Mouse (Mus musculus) induced T-regulatory cell, adult 2 months (primary cell): ENCODE results near the gene Aatf.

ENCODE experiments used
- DNase-seq: peaks from one replicate; pipeline ENCODE4 v3.0.0-alpha.2; 2012; ENCODE audit warnings: low read depth

Aatf gene

GRCm38 (mm10) chr11:84513171-84514116 is at the start of gene Aatf:
TSS of gene Aatf (minus strand) at chr11:84513522.
- peak; percentile 98 for DNase-seq

DNA sequence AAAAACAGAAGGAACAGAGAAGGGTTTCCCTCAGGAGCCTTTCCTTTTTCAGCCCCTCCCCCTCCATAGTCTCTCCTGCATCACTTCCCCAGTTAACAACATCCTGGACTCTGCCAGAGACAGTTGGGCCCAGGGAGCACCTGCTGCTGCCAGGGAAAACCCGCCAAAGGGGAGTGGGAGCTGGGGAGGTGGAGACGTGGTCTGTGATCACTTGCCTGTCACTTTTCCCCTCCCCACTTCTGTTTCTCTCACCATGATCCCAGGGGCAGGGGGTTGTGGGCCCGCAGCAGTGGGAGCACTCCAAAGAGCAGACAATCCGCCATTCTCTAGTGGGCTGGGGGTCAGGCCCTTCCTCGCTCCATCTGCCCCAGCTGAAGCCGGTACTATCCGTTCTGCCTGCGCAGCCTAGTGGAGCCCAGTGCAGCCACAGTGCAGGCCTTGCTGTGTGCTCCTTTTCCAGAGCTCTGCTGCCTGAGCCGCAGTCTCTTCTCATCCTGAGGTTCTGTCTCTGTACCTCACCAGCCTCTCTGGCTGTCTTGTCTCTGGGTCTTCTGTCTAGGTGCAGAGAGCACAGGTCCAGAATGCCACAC is 49.5 kb upstream of the Aatf start:
- no peak for DNase-seq

- DNase-seq, result no peak
Observed at GRCm38 (mm10) chr11:84561546-84561945, 48.2 kb upstream of the Aatf start.

DNA sequence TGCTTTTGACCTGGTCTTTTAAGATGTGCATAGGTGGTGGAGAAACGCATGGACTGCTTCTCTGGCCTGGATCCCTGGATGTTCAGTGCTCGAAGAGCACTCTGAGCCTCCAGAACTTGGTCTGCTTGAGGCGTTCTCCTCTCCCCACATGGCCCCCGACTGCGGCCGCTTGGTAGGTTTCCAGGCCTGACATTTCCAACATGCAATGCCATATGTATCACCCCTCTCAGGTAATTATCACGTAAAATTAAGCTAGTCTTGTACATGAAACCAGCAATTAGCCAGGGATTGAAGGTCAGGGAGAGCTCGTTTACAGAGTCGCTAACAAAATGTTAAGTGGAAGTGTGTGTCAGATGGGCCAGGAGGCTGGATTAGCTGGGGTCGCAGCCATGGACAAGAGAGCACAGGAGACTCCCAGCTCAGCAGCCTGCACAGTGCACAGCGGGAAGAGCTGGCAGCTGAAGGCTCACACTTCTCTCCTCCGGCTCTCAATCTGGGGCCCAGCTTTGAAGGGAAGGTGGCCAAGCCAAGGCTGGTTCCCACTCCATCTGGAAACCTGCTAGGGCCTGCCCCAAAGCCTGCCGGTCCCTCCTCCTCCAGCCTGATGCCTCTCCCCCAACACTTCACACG is 40.6 kb upstream of the Aatf start:
- no peak for DNase-seq

- DNase-seq, result no peak
Observed at GRCm38 (mm10) chr11:84551296-84551695, 38.0 kb upstream of the Aatf start.

DNA sequence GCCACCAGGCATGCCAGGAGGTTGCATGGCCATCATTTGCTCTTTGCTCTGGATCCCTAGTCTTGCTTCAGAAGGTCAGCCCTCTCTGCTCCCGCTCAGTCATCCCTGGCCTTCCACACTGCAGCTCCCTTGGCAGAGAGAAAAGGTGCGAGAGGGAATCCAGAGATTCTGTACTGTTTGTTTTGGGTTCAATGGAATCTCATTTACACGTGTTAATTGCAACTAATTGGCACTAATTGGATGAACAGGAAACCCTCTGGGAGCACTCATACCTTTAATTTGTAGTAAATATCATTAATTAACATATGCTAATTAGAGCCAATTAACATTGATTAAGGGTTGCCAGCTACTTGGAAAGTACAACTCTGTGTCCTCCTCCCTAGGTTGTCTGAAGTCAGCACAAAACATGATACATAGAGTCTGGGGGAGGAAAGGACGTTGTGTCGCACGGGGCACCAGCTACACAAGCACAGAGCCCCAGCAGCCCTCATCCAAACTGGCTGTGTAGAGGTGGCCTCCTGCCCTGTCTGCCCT is 36.0 kb upstream of the Aatf start:
- no peak for DNase-seq

DNA sequence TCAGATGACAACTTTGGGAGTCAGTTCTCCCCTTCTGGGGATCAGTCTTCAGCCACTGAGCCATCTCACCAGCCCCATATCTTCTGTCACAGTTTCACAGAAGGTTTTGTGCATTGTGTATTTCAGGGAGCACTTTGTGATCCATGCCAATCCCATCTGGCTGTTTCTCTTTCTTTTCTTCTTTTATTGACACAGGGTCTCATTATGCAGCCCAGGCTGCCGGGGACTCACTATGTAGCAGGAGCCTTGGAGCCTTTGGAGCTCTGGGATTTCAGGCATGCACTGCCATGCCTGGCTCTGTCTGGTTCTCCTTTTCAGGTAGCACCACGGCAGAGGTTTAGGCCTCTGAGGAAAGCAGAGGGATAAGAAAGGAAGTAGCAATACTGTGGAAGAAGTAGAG is 35.0 kb upstream of the Aatf start:
- DNase-seq, result no peak

DNA sequence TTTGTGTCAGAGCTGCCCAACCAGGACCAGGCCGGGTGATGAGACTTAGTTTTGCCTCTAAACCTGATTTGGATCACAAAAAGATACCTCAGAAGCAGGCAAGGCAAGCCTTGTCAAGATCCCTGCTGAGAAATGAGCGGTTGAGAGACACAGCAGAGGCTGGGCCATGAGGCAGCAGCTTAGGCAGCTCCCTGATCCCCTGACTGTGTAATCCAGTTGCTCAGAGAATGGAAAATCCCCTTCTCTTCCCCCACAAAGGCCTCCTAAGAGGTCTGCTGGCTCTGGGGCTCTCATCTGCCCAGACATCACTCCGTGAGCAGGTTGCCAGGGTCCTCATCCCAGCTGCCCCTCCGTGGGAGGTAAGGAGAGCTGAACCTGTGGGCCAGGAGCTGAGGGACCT is 26.7 kb upstream of the Aatf start:
- DNase-seq, result no peak

- DNase-seq, result no peak
Observed at GRCm38 (mm10) chr11:84529797-84530703, 16.7 kb upstream of the Aatf start.

DNA sequence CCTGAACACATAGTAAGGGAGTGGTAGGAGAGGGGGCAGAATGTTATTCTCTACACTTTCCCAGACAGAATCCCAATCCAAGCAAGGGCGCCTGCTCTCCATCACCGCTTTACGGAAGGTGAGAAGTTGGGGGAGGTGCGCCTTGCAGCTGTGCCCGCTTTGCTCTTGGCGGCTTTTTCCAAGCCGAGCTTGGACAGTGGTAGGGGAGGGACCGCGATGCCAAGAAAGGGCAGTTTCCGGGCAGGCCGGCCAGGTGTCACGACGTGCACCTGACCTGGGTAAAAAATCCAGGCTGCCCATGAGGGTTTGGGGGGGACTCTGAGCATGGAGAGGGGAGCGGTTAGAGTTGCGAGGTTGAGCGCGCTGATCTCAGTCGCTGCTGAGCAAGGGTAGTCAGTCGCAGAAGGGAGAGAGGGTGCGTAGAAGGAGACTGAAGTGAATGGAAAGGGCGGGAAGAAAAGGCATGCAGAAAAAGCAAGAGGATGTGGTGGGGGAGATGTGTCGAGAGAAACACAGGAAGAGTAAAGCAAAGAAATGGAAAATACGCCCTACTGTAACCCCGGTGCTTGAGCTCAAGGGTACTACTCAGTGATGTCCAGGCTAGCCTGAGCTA is 15.9 kb upstream of the Aatf start:
- no peak for DNase-seq

DNA sequence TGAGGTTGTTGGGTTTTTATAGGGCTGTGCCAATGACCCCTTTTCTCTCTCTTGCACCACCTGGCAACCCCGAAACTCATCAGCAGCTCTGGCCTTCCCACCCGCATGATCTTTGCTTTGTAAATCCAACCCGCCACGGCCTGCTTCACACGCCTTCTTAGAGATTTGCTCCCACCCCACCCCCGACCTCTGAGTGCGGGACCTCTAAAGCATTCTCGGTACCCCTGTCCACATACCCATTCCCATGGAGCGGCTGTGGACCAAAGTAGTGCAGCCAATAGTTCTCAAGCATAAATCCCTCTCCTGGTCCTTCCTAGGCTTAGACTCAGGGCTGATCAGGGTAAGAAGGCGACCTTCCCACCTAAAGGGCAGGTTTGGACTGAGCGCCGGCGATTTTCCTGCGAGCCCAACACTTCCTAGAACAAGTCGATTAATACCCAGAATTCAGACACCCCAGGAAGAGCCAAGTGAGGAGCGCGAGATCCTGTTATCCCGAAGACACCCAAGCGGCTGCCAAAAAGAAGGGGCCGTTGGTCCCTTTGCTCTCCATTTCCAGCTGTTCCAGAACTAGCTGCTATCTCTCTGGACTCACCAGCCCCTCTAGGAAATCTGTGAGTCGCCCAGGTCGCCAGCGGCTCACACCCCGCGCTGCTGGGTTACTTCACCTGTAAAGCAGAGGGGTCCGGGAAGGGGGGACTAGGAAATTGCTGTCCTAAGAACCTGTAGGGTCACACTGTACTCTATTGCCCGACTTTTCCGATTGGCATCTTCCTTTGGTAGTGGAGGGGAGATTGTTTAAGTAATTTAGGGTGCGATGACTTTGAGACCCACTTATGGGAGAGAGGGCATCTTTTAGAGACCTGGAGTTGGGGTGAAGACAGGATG is 13.9 kb upstream of the Aatf start:
- peak; percentile 16 for DNase-seq

DNA sequence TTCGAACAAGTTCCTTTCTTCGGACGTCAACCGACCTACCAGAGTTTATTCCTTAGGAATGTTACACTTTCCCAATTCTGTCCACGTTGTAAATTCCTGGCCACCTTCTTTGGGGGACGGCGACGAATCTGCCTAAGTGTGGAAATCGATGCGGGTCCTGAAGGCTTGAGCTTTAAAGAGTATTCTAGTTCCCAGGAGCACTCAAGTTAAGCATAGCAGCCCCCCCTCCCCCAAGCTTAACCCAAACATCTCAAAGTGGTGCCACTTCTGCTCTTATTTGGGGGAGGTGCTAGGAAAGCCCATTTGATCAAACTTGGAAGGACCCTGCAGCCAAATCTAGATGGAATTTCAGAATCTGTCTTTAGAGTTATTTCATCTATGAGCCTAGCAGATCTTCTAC is 13.1 kb upstream of the Aatf start:
- DNase-seq, result no peak

GRCm38 (mm10) chr11:84525421-84526274 is 12.3 kb upstream of the Aatf start, which contains the start of gene Lhx1:
TSS of gene Lhx1 (minus strand) at chr11:84525535.
- DNase-seq, result peak; percentile 45

DNA sequence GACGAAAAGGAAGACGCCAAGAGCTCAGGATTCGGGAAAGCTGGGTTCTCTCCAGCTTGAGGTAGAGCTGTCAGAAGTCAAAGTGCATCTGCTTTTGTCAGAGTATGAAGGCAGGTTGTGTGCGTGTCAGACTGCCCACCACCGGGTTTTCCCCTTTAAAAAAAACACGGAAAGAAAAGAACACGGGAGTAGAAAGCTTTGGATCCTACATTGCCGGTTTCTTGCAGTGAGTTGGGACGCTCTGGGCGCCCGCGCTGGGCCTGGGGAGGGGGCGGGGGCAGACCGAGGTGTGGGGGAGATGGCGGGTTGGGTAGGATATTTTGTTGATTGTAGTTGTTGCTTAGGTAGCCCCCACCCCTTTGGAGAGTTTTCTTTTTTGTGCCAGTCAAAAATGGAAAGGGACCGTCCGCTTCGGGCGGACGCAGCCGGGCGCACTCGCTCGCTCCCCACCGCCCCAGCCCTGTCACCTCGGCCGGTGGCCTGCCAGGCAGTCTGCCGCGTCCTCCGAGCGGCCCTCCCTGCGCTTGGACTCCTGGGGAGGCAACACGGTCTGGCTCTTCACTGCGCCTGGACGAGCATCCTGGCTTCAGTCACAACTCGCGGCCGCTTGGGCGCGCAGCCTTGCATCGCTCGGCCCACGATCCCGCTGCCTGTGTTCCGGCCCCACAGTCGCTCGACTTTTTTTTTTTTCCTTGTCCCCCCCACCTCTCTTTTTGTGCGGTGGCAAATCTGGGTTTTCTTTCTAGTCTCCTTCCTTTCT is 11.4 kb upstream of the Aatf start:
- peak; percentile 34 for DNase-seq

- DNase-seq, result peak; percentile 39
Observed at GRCm38 (mm10) chr11:84523841-84524510, 10.7 kb upstream of the Aatf start.

DNA sequence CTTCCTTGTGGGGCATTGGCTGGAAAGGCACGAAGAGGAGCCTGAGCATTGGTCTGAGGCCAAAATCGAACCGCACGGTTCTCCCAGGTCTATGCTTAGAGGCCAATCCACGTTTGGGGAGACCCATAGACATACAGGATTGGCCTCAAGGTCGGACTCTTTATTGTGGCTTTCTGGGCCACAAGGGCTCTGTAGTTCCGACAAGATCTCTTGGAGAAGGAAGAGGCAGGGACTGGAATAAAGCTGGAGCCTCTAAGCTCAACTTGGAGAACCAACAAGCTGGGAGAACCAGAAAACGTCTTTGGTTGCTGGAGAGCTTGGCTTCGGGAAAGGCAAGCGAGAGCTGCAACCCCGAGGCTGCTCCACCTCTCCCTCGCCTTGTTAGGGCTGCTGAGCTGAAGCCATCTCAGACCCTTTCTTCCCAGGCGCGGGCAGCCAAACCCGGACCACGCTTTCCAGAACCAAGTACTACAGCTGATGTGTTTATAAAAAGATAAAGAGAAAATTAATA is 10.1 kb upstream of the Aatf start:
- DNase-seq, result peak; percentile 29

DNA sequence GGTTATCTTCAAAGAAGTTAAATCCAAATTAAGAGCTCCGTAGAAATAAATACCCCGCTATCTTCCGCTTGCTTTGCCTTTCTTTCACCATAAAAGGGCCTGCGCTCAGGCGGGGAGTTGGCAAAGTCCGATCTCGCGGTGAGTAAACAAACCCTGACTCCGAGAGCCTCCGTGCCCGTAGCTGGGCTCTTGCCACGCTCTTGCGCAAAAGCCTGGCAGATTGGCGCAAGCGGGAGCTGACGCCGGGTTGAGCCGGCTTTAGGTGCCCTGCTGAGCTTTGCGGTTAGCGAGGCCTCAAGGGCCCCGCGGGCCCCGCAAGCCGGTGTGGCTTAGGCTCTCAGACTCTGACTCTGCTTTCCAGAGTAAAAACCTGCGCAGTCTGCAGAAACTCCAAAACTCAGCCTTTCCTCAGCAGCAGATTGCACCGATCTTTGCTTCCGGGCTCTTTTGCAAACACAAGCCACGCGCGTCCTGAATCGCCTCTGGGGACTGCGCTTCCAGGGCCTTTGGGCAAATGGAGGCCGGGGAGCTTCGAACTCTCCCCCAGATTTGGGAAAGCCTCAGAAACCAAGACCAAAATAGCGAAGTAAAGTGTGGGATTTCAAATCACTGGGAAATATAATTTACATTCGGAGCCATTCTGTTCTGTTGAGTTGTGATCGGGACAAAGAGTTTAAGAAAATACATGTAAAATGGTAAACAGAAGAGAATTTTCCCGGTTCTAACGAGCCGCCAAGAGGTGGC is 9.4 kb upstream of the Aatf start:
- peak; percentile 36 for DNase-seq
